Mouse (Mus musculus) cerebellum, adult 2 months (tissue): Measurements from ENCODE around the gene Plpp4.

Source experiments
- CTCF ChIP-seq: fragments of 200-500 bp; IDR thresholded peaks from 2 replicates; pipeline ENCODE4 v1.5.1; 2011; ENCODE audit warnings: low read depth, mild to moderate bottlenecking, control low read depth, low read length, moderate library complexity, borderline replicate concordance; ENCODE audit not compliant: insufficient read depth
- POLR2A ChIP-seq: fragments of 200-500 bp; IDR thresholded peaks from 2 replicates; pipeline ENCODE4 v1.6.1; 2011; ENCODE audit warnings: low read length, control low read depth, borderline replicate concordance; ENCODE audit not compliant: insufficient read depth

DNA sequence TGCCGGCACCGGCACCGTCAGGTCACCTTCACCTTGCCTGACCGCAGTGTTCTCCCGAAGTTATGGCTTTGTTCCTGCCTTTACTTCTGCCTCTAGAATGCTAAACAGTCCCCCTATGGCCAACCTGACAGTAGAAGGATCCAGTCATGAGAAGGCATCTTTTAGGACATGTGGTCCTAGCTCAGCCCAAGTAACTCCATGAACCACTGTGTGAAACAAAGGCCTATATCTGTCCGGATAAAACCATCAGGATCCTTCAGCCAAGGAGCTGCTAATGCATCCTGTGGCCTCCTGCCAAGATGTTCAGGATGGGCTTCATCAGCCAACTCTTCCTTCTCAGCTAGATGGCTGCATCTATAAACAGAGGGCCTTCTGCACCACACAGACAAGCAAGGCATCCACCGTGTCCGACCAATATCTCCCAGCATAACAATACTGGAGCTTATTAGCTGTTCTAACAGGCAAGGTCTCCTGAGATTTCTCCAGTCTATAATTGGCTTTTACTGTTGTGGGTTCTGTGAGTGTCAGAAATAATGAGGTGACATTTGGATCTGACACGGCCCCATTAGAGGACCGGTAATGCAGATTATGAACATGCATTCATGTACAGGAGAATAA lies 40.8 kb upstream of the Plpp4 start:
- TF ChIP-seq CTCF, result no peak
- TF ChIP-seq POLR2A, result no peak
